Comparison of ENCODE assay signal across 19 mouse cellular contexts in genomic region chr3:24668052-24668916, GRCm38 (mm10).
A peak's percentile ranks its signal among the peaks of the same experiment; 100 is the strongest.
DNase-seq lines count a peak whose midpoint lies in the region; ATAC-seq and TF ChIP-seq lines count a peak whose summit lies in the region.
"Had no signal": no experiment of that assay in that cellular context is flagged by ENCODE, and none has a peak within 500 bp of the region (broad histone marks: within the 10 kb centered on the region; RNA-seq: fewer than 3 reads in every experiment).

No protein-coding gene starts in this region.

- no peaks in the 10 kb centered on the region for H3K4me1 ChIP-seq in kidney, adult 2 months (ENCODE audit: control insufficient read depth, insufficient read depth, low read length)
- no peaks in the 10 kb centered on the region for H3K4me1 ChIP-seq in lung, postnatal 0 days (ENCODE audit: insufficient read depth, low read depth, low read length)
- no peaks in the 10 kb centered on the region for H3K4me1 ChIP-seq in stomach, postnatal 0 days (replicated peaks; ENCODE audit: control insufficient read depth, insufficient read depth)
- H3K4me1 ChIP-seq: embryonic facial prominence, embryonic 13.5 days; forebrain, embryonic 12.5 days; hindbrain, embryonic 12.5 days had no signal

- in situ Hi-C loops in Patski (cut with MboI; ENCODE audit: low pct_unique_long_range_greater_than_20kb): no loop called here

- ATAC-seq in lung, postnatal 0 days: no peak
- peak; percentile 76 for ATAC-seq in Patski
- ATAC-seq in stomach, postnatal 0 days (ENCODE audit: low FRiP score, low TSS enrichment): peak; percentile 45; the same call in 1 of the 2 replicates
- ATAC-seq: forebrain, postnatal 0 days had no signal

- WGBS in kidney, adult 2 months: 54% methylated on average over 3 of the region's 3 CpGs
- WGBS in lung, postnatal 0 days: 60% methylated on average over 3 of the region's 3 CpGs
- WGBS in stomach, postnatal 0 days: 75% methylated on average over 3 of the region's 3 CpGs

- no peak overlapping the region for H3K4me2 ChIP-seq in lung, postnatal 0 days (replicated peaks; ENCODE audit: low read depth, low read length)
- no peak overlapping the region for H3K4me2 ChIP-seq in stomach, postnatal 0 days (replicated peaks; ENCODE audit: low read depth)
- H3K4me2 ChIP-seq: embryonic facial prominence, embryonic 13.5 days; forebrain, embryonic 12.5 days; hindbrain, embryonic 12.5 days had no signal

- no peak overlapping the region for H3K9ac ChIP-seq in lung, postnatal 0 days (replicated peaks; ENCODE audit: low read depth)
- no peak overlapping the region for H3K9ac ChIP-seq in stomach, postnatal 0 days (ENCODE audit: low read length)
- H3K9ac ChIP-seq: embryonic facial prominence, embryonic 13.5 days; forebrain, embryonic 12.5 days; forebrain, postnatal 0 days; hindbrain, embryonic 12.5 days had no signal

- POLR2A ChIA-PET in Patski (lab: Charles Lee): no interaction called here

- H3K27ac ChIP-seq in kidney, adult 2 months (ENCODE audit: insufficient read depth, low read depth, low read length): no peak overlapping the region
- no peak overlapping the region for H3K27ac ChIP-seq in lung, postnatal 0 days (ENCODE audit: low read length)
- H3K27ac ChIP-seq in stomach, postnatal 0 days (replicated peaks): no peak overlapping the region
- H3K27ac ChIP-seq: embryonic facial prominence, embryonic 13.5 days; forebrain, embryonic 12.5 days; hindbrain, embryonic 12.5 days had no signal

- H3K27me3 ChIP-seq in kidney, adult 2 months (replicated peaks; ENCODE audit: control insufficient read depth, insufficient read depth, low read length): no peaks in the 10 kb centered on the region
- no peaks in the 10 kb centered on the region for H3K27me3 ChIP-seq in lung, postnatal 0 days (replicated peaks; ENCODE audit: insufficient read depth, low read length)
- H3K27me3 ChIP-seq in Patski: no peaks in the 10 kb centered on the region
- H3K27me3 ChIP-seq in stomach, postnatal 0 days (ENCODE audit: control insufficient read depth, insufficient read depth, low read length): no peaks in the 10 kb centered on the region
- H3K27me3 ChIP-seq: embryonic facial prominence, embryonic 13.5 days; forebrain, embryonic 12.5 days; hindbrain, embryonic 12.5 days had no signal

- peak; percentile 15 for DNase-seq in kidney, adult 2 months
- no peak for DNase-seq in kidney, adult 18-20 months
- peak; percentile 15 for DNase-seq in lung, postnatal 0 days (ENCODE audit: low spot score)
- DNase-seq in lung, postnatal 4 days: no peak
- no peak for DNase-seq in Patski (ENCODE audit: low read depth, low spot score)
- DNase-seq in stomach, postnatal 0 days (ENCODE audit: low spot score): no peak
- no peak for DNase-seq in urinary bladder, postnatal 14 days (ENCODE audit: low spot score)
- DNase-seq: adrenal gland, adult 2 months; adrenal gland, postnatal 25 days; cerebellum, adult 18-20 months; cerebellum, adult 9-11 months; cerebellum, postnatal 36 days; forebrain, postnatal 0 days; gastrocnemius, postnatal 14 days; heart, postnatal 10 days; heart, postnatal 4 days had no signal

- CTCF ChIA-PET in Patski (lab: Charles Lee): interaction anchor here (1.2 kb wide), 1 partner anchor 10 kb away, joined by 3 read pairs; no protein-coding TSS in a partner anchor

- no peaks in the 10 kb centered on the region for H3K36me3 ChIP-seq in kidney, adult 2 months (ENCODE audit: control insufficient read depth, insufficient read depth, low read length)
- H3K36me3 ChIP-seq in lung, postnatal 0 days (ENCODE audit: insufficient read depth, low read length): no peaks in the 10 kb centered on the region
- no peaks in the 10 kb centered on the region for H3K36me3 ChIP-seq in stomach, postnatal 0 days (ENCODE audit: control insufficient read depth, insufficient read depth, low read length)
- H3K36me3 ChIP-seq: embryonic facial prominence, embryonic 13.5 days; forebrain, embryonic 12.5 days; hindbrain, embryonic 12.5 days had no signal

- no peak for TF ChIP-seq CTCF in kidney, adult 2 months (conservative IDR thresholded peaks at IDR 0.05; ENCODE audit: insufficient read depth, insufficient read length, low read depth, low read length)
- TF ChIP-seq CTCF in lung, postnatal 0 days (IDR thresholded peaks at IDR 0.05): no peak
- TF ChIP-seq CTCF in Patski (IDR thresholded peaks at IDR 0.05): no peak
- TF ChIP-seq CTCF in stomach, postnatal 0 days (IDR thresholded peaks at IDR 0.05; ENCODE audit: low read depth): no peak

- no peaks in the 10 kb centered on the region for H3K9me3 ChIP-seq in lung, postnatal 0 days (ENCODE audit: low read length)
- no peaks in the 10 kb centered on the region for H3K9me3 ChIP-seq in stomach, postnatal 0 days (ENCODE audit: control insufficient read depth, low read length)
- H3K9me3 ChIP-seq: embryonic facial prominence, embryonic 13.5 days; forebrain, embryonic 12.5 days; hindbrain, embryonic 12.5 days had no signal

- no peak for TF ChIP-seq POLR2A in kidney, adult 2 months (IDR thresholded peaks at IDR 0.05; ENCODE audit: low read depth, low read length)

- no peak overlapping the region for H3K4me3 ChIP-seq in kidney, adult 2 months (ENCODE audit: insufficient read depth, low read depth, low read length)
- no peak overlapping the region for H3K4me3 ChIP-seq in lung, postnatal 0 days (ENCODE audit: low read depth, low read length)
- H3K4me3 ChIP-seq in stomach, postnatal 0 days (ENCODE audit: low read depth, low read length): no peak overlapping the region
- H3K4me3 ChIP-seq: embryonic facial prominence, embryonic 13.5 days; forebrain, embryonic 12.5 days; hindbrain, embryonic 12.5 days had no signal

- no peak for TF ChIP-seq EP300 in lung, postnatal 0 days (IDR thresholded peaks at IDR 0.05)
- TF ChIP-seq EP300 in stomach, postnatal 0 days (optimal IDR thresholded peaks at IDR 0.05): no peak

Comparison
In these comparisons a context has a peak if more than half of its experiments do, and no peak if none do; other contexts are left out.
1. DNase-seq: peak in kidney, adult 2 months (single experiment) and lung, postnatal 0 days (single experiment); none in kidney, adult 18-20 months (single experiment), lung, postnatal 4 days (0 of 2), Patski (single experiment), stomach, postnatal 0 days (single experiment) and urinary bladder, postnatal 14 days (single experiment).